Mouse (Mus musculus) left cerebral cortex, adult 18-20 months (tissue): ENCODE data around the gene 9930104L06Rik. TPM values are rescaled to one million over a fixed set of nuclear protein-coding genes. Genes with fewer than 3 reads are reported as not detected.

Experiments
- DNase-seq, 2 experiments: peaks; one replicate each; pipeline ENCODE4 v3.0.0; 2021 to 2022; ENCODE audit warnings: low spot score in 2 of 2, mixed read lengths in 1 of 2
- total RNA-seq, 2 experiments: library from RNA; stranded (reverse); gene quantifications; 2 replicates each; pipeline ENCODE4 v1.2.3; 2021

9930104L06Rik gene
- total RNA-seq, 2 experiments from 2014 or later: 17.5 to 19.3 TPM

GRCm38 (mm10) chr4:124989787-124990253 is 53.0 kb downstream of the 9930104L06Rik start:
- DNase-seq: no peak

GRCm38 (mm10) chr4:124990325-124990724 is 53.5 kb downstream of the 9930104L06Rik start:
- DNase-seq: no peak

Other genes starting within 250 kb of the 9930104L06Rik start
- gene Utp11, start 243.4 kb upstream of the 9930104L06Rik start, total RNA-seq: 10 to 100 TPM; 15.0 to 15.3 TPM
- gene Fhl3, start 236.3 kb upstream of the 9930104L06Rik start, total RNA-seq: 1 to 10 TPM; 1.3 TPM
- 10 to 100 TPM; 33.9 to 42.3 TPM for gene Sf3a3, start 222.3 kb upstream of the 9930104L06Rik start, total RNA-seq
- gene Inpp5b, start 195.2 kb upstream of the 9930104L06Rik start, total RNA-seq: 10 to 100 TPM; 37.2 to 42.3 TPM
- 10 to 100 TPM; 25.8 to 27.8 TPM for gene Mtf1, start 134.9 kb upstream of the 9930104L06Rik start, total RNA-seq
- gene Yrdc, start 86.4 kb upstream of the 9930104L06Rik start, total RNA-seq: 10 to 100 TPM; 38.3 to 39.3 TPM
- gene 1110065P20Rik, start 85.9 kb upstream of the 9930104L06Rik start, total RNA-seq: 10 to 100 TPM; 73.1 to 75.8 TPM
- 10 to 100 TPM; 53.8 to 55.5 TPM for gene Maneal, start 74.9 kb upstream of the 9930104L06Rik start, total RNA-seq
- 10 to 100 TPM; 44.4 to 46.0 TPM for gene Epha10, start 56.1 kb upstream of the 9930104L06Rik start, total RNA-seq
- gene Cdca8, start 2.3 kb downstream of the 9930104L06Rik start, total RNA-seq: 1 to 10 TPM in 1 of 2 experiments, under 1 TPM in 1; 0.96 to 1.8 TPM
- gene Rspo1, start 49.4 kb downstream of the 9930104L06Rik start, total RNA-seq: 10 to 100 TPM; 18.9 to 24.4 TPM
- 10 to 100 TPM; 54.9 to 60.0 TPM for gene Gnl2, start 79.5 kb downstream of the 9930104L06Rik start, total RNA-seq
- under 1 TPM; 0.16 to 0.77 TPM for gene Dnali1, start 128.7 kb downstream of the 9930104L06Rik start, total RNA-seq
- 10 to 100 TPM; 15.1 to 16.0 TPM for gene Snip1, start 129.6 kb downstream of the 9930104L06Rik start, total RNA-seq
- 100 to 1,000 TPM; 129 to 139 TPM for gene Meaf6, start 148.1 kb downstream of the 9930104L06Rik start, total RNA-seq
- gene Zc3h12a, start 190.8 kb downstream of the 9930104L06Rik start, total RNA-seq: 1 to 10 TPM in 1 of 2 experiments, under 1 TPM in 1; 0.56 to 1.1 TPM